Mouse (Mus musculus) thymus, postnatal 10 days (tissue): Measurements from ENCODE around the gene Omp.

Experiments used
- DNase-seq, 2 experiments: peaks; one replicate each; pipeline ENCODE4 v3.0.0; 2021; ENCODE audit warnings: low spot score in 2 of 2

Gene Omp

DNA sequence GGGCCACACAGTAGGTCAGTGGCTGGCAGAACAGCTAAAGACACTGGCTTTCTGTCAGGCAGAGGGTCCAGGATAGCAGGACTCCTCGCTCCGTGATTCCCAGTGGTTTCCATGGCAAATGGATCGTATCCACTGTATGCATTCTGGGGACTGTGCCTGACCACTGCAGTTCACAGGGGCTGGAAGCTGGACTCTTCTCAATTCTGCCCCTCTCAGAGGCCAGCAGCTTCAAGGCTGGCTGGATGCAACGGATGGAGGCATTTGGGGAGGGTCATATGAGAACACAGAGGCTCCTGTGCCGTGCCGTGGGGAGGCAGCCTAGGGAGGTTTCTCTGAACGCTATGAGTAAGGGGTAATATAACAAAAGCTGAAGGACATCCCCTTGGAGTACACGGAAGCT, 3.1 kb downstream of the Omp start:
- DNase-seq: no peak

DNA sequence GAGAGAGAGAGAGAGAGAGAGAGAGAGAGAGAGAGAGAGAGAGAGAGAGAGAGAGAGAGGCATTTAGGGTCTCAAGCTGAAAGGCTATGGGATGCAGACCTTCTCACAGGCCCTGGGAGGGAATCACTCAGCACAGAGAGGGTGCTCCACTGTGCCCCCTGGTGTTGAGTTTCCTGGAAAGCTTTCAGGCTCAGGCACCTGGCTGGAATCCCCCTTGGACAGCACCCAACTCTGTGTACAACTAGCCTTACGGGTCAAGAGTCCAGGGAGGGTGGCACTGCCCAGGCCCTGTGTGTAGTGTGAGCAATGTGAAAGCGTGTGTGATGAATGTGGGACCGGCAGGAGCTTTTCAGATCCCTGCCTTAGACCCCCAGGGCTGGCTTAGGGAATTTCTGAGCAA, 4.1 kb downstream of the Omp start:
- DNase-seq: peak in 1 of 2 experiments; percentile 36

DNA sequence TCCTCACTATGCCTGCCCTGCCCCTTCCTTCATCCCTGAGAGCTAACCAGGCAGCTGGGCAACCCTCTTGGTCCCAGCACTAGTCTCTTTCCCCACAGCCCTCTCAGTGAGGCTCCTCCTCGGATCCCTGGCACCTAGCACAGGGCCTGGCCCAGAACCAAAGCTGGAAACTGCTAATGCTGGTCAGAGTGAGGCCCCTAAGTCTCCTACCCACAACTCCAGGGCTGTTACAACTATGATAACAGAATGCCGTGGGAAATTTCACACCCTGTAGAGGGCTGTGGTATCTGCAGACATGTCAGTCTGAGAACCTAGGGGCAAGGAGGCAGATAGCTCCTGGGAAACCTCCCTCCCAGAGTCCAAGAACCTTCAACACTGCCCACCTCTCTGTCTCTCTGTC, 4.7 kb downstream of the Omp start:
- no peak for DNase-seq

DNA sequence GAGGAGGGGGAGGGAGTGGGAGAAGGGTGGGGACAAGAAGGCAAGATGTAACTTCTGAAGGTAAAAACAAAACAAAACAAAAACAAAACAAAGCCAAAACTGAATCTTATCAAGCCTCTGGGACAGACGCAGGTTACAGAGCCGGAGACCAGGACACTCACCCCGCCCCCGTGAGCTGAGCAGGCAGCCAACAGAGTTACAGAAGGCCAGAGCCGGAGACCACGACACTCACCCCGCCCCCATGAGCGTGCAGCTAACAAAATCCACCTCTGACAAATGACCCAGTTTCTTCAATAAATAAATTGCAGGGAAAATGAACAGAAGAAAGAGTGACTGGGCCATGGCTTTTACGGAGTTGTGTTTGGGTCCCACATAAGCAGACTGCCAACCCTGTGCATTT, 6.1 kb downstream of the Omp start:
- no peak for DNase-seq

DNA sequence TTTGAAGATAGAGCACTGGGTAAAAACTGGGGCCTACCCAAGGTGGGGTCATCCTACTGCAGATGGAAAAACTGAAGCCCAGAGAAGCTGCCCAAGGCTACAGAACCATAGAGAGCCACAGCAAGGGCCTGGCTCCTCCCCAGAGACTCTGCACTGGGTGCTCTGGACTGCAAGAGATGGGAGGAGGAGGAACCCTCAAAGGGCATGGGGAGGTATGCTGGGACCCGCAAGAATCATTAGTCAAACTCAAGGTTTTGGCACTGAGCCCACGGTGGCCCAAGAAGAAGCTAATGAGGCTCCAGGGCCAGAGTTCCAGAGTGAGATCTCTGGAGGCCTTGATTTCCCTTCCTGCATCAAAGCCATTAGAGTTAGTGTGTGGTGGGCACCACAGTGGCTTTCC, 7.3 kb downstream of the Omp start:
- DNase-seq: no peak

DNA sequence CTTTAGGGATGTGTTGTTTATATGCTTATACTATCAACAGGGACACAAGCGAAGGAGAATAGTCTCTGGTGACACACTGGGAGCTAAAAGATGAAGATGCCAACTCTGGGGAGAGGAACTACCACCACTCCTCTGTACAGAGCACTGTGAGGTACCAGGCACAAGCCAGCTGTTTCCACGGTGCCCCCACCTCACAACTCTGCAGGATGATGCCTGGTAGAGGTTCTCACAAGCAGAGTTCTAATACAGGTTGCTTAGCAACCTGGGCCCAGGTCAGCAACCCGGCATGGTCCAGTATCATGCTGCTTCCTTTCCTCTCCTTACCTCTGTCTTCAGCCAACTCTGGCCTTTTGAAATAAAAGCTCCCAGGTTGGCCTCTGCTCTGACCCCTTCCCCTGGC, 7.7 kb downstream of the Omp start:
- no peak for DNase-seq

DNA sequence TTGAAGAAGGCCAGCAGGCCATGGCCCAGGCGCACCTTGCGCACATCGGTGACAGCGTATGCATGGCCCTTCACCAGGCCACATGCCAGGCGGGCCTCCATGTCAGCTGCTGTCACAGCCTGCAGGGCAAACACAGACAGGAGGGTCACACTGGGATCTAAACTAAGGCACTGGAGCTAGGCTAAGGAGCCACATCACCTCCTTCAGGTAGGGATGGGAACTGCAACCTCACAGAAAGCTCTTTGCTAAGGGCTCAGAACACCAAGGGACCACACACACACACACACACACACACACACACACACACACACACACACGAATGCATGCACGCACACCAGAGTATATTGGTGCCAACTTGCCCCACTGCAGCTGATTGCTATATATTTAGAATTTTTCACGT, 13.6 kb downstream of the Omp start:
- no peak for DNase-seq

DNA sequence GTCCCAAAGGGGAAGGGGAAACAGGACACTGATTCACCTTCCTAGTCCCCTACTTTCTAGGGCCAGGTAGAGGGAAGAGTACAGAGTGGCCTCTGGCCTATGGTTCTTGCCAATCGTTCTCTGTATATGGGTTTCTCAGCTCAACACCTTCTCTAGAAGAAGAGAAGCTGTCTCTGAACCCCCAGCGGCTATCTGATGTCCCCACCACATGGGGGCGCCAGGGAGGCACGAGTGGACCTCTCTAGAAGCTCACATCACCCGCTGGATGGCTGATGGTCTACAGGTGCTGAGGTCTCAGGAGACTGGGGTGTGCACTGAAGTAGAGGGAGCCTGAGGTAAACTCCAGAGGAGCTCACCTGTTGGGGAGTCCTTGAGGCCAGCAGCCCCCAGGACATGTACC, 19.8 kb downstream of the Omp start:
- peak in 1 of 2 experiments; percentile 66 for DNase-seq

DNA sequence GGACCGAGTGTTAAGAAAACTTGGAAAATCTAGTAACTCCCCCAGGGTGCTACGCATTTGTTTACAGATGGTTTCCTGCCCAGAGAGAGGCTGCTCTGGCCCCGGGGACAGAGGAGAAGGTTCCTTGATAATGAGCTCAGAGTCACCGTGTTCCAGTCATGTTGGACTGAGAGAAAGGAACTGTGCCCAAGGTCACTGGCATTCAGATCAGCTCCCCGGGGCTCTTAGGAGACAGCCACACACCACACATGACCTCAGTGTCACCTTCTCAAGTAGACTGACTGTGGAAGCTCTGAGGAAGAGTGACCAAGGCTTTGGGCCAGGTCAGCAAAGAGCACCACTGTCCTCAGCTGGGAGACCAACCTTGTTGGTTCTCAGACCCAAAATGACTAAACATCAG, 20.6 kb downstream of the Omp start:
- no peak for DNase-seq

DNA sequence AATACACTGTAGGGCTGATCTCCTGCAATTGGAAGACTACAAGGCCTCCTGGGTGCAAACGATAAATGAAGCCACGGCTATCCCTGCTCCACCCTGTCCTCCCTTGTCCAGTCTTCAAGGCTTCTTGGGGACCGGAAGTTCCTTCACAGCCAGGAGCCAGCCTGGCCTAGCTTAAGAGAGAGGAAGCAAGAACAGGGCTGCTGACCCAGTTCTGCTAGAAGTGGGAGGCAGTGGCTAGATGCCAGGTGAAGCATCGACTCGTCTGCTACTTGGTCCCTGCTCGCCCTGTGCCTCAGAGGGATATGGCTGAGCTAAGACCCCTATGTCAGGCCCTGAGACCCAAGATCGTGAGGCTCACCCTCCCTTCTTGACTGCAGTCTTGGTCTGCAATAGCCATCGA, 23.6 kb downstream of the Omp start:
- DNase-seq: no peak

DNA sequence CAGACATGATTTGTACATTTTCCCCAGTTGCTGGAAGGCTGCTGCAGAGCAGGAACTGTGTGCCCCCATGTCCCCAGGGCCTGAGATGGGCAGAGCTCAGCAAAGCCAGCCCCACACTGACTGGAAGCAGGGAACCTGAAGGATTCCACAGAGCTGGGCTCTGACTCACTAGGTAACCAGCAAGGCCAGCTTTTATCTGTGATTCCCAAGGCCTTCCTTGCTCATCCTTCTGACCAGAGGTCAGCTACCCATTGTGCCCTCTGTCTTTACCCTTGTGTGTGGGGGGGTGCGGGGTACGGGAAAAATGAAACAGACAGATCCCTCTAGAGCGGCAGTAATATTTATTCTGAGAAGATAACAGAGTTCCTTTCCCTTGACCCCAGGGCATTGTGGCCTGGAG, 24.1 kb downstream of the Omp start:
- no peak for DNase-seq

DNA sequence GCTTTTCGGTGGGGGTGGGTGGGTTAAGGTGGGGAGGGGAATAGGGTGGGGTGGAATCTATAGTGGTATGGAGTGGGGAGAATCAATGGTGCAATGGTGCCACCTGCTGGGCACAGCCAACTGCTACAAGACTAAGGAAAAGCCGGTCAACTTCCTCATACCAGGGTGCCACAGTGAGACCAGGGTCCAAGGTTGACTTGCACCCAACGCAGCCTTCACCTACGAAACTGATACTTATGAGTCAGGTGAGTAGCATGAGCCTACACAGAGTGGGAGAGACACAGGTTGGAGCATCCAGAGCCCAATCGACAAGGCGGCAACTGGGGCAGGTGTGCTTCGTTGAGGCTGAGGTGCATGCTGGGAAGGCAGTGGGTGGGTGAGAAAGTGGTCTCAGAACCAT, 25.0 kb downstream of the Omp start:
- DNase-seq: peak; percentile 47 to 75

DNA sequence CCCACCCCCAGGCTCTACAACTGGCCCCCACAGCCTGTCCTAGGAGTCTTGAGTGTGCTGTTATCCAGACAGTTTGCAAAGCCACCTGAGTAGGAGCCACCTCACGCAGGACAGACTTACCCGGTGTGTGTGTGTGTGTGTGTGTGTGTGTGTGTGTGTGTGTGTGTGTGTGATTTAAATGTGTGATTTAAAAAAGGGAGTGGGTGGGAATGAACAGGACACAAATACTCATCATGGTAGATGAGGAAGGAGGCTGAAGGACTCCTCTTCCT, 25.4 kb downstream of the Omp start:
- no peak for DNase-seq

DNA sequence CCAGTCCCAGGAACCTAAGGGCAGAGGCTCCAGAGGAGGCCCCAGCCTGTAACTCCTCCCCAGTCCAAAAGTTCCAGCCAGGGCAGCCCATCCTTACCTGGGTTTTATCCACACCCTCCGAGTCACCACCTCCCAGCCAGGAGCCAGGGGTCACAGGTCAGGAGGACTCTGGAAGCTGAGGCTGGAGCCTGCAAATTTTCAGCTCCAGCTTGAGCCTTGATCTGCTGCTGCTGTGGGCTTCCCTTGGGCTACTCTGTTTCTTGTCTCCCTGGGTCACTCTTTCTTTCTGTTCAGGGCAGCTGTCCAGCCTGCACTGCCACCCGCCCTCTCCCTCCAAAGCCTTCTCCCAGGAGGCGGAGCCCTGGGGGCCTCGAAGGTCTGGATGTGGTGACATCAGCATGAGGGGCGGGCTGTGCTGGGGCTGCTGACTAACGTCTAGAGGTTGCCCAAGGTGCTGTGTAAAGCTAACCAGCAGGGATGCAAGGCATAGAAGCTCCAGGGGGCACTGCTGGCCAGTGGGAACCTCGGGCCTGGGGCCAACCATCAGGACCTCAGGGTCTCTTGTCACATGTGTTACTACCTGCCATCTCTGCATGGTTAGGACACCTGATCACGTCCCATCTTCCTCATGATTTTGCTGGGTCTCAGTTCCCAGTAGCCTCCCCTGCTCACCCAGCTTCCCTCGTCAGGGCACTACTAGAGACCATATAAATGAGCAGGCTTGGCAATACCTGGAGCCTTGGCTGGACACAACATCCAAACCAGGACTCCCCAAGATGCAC, 25.9 kb downstream of the Omp start, which contains the start of gene Myo7a:
Myo7a (minus strand) TSS at position 346 of the 782 bp plus-strand sequence.
- DNase-seq: no peak

DNA sequence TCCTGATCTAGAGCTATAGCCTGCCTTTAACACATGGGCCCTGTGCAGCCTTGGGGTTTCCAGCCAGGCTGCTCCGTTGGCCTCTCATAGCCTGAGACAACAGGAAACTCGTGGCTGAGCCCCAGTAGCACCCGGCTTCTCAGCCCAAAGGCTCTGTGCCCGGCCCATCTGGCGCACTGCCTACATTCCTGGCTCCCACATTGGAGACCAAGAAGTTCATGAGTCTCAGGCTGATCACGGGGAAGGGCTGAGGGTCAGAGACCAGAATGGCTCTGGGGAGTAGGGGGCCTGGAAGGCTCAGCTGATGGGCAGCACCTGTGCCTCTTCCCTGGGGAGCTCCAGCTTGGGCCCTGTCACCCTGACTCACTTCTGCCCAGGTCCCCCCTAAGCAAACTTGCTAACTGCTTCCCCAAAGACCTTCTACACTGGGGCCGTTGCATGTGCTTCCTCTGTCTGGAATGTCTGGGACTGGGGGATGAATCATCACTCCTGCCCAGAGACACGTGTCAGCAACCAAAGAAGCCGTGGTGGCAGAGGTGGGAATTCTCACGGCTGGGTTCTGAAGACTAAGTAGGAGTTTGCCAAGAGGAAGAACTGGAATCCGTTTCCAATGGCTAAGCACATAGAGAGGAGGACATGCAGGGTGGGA, 28.2 kb downstream of the Omp start:
- no peak for DNase-seq

DNA sequence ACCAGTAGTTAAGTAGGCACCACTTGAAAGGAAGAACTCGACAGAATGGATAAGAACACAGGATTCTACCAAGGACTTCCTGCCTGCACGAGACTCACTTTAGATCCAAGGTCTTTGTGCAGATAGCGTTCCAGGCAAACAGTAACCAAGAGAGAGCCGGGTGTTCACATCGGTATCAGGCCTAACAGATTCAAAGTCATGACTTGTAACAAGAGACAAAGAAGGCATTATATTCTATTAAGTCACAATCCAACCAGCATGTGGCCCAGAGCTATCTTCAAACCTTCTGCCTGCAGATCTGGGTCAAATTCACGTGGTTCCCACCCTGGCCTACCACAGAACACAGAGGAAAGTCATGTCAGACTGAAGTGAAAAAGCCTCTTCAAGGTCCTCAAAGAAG, 30.6 kb downstream of the Omp start:
- no peak for DNase-seq

DNA sequence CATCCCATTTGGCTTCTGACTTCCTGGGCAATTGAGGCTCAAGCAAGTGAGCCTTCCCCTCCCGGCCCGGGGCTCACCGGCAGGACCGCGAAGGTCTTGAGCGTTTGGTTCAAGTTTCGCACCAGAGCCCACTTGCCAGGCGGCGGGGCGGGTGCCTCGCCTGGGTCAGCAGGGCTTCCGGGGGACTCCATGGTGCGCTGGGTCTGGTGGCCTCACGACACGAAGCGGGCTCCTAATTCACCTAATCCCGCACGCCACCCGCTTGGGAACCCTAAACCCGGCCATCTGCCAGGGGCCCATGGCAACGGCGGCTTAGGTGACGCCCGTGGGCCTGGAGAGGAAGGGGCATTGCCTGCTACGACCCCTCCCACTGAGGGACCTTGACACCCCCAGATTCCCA, 34.1 kb downstream of the Omp start:
- DNase-seq: no peak

DNA sequence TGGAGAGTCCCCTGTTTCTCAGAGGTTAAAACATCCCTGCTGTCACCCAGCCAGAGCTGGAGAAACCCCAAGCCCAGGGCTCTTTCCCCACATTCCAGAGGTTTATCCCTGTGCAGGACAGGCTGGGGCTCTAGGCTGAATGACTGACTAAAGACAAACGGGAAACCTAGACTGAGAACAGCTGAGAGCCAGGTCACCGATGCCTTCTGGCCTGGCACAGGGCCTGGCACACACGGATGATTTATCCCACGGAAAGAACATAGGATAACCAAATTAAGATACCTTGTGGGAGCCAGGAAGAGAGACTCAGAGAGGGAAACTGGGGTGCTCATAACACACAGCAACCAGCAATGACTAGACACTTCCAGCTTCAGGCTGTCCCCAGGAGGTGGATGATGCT, 35.5 kb downstream of the Omp start:
- no peak for DNase-seq

DNA sequence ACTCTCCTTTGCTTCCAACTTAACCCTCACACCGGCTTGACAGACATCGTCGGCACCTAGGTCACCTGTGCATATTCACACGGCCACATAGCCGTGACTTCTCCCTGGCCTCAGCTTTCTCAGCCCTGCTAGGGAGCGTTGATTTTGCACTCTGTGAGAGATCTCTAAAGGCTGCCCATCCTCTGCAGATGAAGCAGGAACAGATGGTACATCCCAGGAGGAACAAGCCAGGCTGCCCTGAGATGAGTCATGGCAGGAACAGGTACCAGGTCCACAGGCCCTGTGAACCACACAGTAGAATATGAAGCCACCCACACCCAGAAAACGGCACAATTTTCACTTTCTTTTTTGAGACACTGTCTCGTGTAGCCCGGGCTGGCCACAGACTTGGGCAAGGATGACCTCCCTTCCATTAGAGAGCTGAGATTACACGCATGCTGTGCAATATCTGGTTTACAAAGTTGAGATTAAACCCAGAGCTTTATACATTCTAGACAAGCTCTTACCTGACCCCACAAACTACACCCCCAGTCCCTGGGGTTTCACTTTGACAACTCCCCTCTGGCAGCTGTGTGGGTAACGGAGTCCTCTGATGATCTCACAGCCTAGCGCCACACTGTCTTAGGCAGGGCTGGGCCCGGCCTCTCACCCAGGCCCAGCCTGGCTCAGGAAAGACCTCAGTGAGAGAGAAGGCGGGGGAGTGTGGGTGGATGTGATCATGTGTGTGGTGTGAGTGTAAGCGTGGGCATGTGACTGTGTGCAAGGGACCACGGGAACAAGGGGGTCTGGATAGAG, 36.5 kb downstream of the Omp start:
- no peak for DNase-seq

DNA sequence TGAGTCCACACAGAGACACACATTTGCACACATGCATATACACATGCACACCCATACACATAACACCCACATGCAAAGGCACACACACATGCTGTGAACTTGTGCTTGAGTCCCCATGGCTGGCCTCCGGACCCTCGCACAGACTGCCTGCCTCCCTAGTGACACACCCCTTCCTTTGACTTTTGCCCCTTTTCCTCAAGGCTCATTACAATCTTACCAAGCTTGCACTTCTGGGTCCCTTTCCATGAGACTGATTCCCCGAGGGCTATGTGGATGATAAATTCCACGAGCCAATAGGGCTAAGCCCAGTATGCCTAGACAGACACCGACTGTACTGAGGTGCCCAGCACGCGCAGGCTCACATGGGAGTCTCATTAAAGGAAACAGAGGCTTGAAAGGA, 39.0 kb downstream of the Omp start:
- no peak for DNase-seq

DNA sequence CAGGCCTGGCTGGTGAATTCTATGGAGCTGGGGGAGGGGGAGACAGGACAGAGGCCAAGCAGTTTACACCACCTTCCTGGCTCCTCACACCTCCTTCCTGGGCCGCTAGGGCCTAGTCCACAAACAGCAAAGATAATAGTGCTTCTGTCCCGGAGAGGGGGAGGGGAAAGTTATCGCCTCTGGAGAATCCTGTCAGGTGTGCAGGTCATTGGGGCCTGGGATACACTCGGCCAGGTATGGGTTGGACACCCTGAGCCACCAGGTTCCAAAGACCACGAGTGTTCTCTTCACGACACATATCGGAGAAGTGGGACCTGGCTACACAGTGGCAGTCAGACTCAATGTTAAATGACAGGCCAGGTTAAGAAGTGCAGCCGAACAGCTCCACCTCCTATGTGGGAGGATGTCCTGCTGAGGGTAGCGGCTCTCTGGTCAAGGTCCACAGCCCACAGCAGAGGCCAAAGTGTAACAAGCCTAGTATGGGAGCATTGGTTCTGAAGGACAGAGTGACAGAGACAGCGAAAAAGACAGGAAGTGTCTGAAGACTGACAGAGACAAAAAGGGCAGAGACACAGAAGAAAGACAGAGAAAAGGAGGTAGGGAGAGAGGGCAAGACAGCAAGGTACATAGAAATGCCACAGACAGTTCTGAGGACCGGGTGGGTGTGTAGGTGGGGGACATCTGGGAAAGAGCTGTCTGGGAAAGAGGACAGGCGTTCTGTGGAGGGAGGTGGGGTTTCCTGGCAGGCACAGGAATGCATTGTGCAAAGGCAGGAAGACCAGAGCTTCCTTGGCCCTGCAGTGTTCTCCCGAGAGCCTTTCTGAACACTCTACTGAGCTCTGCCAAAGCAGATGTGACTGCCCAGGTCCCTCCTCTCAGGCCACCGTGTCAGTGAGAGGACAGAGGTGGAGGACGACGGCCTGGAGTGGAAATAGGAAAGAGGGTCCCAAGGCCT, 40.5 kb downstream of the Omp start:
- no peak for DNase-seq

DNA sequence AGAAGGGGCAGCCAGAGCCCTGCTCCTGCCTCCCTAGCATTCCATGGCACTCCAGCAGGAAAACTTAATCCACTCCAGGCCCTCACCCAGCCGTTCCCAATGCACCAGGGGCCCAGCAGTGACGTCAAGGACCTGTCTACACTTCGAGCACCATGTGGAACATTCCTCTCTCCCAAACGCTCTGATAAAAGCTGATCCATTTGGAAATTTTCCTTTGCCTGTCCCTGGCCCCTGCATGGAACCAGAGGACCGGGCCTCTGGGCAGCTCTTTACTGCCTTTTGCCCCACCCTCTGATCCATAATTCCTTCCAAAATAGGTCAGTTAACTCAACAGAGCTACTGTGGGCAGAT, 41.4 kb downstream of the Omp start:
- DNase-seq: no peak
